Mouse (Mus musculus) adrenal gland, adult 18-20 months (tissue): ENCODE data around the gene En1. TPM values are rescaled to one million over a fixed set of nuclear protein-coding genes. Genes with fewer than 3 reads are reported as not detected.

ENCODE experiments used
- DNase-seq, 2 experiments: peaks; one replicate each; pipeline ENCODE4 v3.0.0; 2021 to 2022; ENCODE audit warnings: low spot score in 2 of 2
- long read RNA-seq, 2 experiments: library from polyadenylated mRNA; stranded (forward); transcript quantifications; one replicate each; pipeline ENCODE4 v2.0.0; 2021
- total RNA-seq, 2 experiments: library from RNA; stranded (reverse); gene quantifications; 1 replicate in 1 of 2; 2 replicates in 1 of 2; pipeline ENCODE4 v1.2.3; 2021

Gene En1
- not detected for total RNA-seq
- long read RNA-seq, experiment 1 = 0 reads
- long read RNA-seq, experiment 2 = 0 reads

DNA sequence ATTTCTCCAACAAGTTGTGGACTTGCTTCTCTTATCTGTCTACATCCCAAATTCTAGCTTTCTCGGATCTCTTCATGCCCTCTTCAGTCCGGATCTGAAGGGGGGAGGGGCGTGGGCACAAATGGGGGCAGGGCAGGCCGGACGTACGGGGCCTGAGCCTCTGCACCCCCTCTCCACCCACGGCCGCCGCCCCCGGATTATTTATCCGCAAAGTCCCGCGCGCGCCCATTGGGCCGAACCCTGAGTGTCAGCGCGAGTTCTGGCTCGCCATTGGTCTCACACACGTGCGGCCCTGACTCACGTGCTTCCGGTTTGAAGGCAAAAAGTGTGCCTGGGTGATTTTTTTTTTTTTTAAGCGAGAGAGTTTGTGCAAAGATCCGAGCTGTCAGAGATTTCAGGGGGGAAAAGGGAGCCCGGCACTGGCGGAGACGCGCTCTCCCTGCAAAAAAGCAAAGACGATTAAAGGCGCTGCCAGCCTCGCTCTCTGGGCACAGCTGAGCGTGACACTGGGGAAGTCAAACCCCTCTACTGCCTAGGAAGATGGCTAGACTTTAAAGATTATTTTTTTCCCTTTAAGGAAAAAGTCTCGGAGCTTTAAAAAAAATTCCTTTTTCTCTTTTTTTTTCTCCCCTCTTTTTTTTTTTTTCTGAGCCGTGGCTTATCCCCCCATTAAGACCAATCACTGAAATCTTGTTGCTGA is at the start of gene En1:
TSS of gene En1 (plus strand) at position 388 of the 700 bp plus-strand sequence.
- no peak for DNase-seq

DNA sequence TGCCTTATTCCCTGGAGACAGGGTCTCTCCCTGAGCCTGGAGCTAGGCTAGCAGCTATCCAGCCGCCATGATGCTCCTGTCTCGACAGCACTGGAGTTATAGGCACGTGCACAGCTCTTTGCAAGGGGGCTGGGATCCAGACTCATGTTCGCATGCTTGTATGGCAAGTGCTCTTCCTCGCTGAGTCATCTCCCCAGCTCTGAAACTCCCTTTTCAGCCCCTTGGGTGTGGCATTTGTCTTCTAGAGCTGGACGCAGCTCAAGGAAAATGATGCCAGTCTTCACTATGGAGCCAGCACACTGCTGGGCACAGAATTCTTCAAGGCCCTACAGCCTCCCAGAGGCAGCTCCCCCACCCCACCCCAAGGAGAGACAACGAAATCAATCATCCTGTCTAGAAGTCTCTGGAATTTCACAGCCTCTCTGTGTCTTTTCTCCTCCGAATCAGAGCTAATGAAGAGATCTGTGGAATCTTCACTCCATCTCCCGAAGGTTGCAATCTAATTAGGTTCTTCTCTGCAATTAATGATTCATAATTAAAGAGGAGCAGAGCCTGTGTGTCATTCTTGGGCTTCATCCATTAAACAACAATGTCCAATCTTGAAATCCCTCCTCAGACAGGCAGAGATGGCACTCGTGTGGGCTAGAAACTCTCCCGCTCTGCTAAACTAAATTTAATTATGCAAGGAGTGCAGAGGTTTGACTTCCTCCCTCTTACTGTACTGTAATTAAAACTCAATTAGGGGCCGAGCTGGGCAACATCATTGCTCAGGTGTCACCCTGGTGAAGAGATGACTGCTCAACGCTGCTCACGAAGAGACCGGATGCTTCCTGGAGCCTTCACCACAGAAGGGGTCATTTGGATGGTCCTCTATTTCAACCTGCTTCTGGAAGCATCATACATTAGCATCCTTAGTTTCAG is 45.0 kb upstream of the En1 start:
- DNase-seq = no peak

GRCm38 (mm10) chr1:120558341-120559285 is 43.6 kb upstream of the En1 start:
- no peak for DNase-seq

GRCm38 (mm10) chr1:120559911-120560310 is 42.3 kb upstream of the En1 start:
- no peak for DNase-seq

DNA sequence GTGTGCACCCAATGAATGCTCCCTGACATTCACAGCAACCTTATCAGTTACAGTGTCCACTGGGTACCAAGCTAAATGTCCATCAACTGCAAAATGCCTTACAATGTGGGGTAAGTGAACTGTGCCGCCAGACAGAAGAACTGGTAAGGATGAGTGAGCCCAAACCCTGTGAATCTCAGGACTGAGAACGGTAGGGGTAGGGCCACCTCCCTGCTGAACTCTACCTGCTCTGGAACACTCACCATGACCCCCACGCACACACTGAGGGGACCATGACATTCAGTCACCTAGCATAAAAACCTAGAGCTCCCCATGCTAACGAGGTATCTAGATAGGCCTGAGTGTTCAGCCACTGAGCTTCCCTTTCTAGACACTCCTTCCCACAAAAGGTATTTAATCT is 20.9 kb upstream of the En1 start:
- DNase-seq = no peak

DNA sequence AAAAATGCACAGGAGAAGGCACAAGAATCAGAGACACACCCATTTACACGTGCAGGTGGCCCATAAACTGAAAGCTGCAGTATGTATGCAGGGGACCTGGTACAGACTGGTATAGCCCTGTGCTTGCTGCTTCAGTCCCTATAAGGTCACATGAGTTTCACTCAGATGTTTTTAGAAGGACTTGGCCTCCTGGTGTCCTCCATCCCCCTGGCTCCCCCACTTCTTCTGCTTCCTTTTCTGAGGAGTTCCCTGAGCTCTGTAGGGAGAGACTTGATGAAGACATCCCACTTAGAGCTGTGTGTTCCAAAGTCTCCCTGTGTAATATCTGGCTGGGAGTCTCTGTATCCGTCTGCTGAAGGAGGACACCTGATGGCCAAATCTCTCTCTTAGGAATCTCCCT is 16.7 kb upstream of the En1 start:
- DNase-seq = no peak

- peak; percentile 62 to 64 for DNase-seq
Measured at GRCm38 (mm10) chr1:120586500-120587110, 15.6 kb upstream of the En1 start.

- no peak for DNase-seq
Measured at GRCm38 (mm10) chr1:120587431-120587830, 14.8 kb upstream of the En1 start.

DNA sequence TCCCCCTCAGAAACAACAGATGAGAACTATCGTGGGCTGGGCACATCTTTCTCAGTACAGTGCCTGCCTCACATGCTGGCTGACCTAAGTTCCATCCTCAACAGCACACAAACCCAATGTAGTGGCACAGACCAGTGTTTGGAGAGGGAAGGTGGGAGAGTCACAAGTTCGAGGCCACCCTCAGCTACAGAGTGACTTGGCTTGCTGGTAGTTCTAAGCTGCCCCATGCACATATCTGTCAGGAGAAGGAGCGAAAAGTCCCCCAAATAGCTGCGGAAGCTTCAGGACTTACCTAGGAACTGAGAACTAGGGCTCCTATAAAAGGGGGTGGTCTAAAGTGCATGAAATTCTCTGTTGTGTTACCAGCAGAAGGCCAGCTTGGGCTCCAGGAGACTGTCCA is 14.3 kb upstream of the En1 start:
- DNase-seq = no peak

- DNase-seq = no peak
Measured at GRCm38 (mm10) chr1:120588362-120589027, 13.7 kb upstream of the En1 start.

- DNase-seq = no peak
Measured at GRCm38 (mm10) chr1:120593236-120593919, 8.8 kb upstream of the En1 start.

DNA sequence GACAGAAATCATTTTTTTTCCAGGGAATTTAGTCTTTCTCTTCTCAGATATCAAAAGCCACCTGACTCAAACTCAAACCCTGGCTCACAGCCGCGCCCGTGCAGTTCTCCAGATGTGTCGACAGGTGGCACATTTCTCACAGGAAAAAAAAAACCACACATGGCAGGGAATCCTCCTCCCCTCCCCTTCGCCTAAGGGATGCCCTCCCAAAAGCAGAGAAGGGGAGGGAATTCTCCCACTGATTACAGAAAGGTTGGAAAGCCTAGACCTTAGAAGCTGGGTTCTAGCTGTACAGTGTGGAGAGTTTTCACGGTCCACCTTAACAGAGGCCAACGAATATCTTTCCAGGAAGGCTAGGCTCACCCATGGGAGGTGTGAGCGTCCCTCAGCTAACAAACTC is 7.6 kb upstream of the En1 start:
- no peak for DNase-seq

DNA sequence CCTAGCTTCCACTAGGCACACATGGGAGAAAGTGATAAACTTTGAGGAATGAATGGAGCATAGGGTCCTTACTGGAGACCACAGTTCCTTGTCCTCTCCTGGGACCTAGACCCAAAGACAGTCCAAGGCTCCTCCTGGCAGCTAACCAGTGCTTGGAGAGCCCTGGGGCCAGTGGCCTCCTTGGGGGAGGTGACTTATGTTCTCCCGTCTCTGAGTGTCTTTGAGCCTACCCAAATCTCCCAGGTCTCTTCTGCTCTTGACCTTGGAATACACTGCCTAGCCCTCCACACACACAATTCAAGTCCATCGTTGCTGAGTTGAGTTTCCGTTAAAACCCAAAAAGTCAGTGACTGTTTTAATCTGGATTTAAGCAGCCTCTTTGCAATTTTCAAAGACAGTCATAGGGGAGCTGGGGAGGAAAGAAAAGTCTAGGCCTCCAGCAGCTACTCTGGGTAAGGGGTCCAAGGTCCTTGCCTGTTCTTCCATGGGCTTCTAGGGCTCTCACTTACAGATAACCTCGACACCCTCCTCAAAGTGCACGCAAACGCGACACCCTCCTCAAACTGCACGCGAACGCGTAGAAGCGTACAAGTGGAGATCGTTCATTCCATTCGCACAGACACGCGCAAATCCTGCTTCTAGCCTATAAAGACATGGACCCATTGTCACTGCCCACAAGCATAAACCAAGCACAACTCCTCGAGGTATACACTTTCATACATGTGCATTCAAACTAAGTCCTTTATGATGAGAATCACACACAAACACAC is 6.6 kb upstream of the En1 start:
- DNase-seq = no peak

GRCm38 (mm10) chr1:120596319-120596718 is 5.9 kb upstream of the En1 start:
- DNase-seq = no peak

GRCm38 (mm10) chr1:120596784-120597183 is 5.4 kb upstream of the En1 start:
- DNase-seq = no peak

DNA sequence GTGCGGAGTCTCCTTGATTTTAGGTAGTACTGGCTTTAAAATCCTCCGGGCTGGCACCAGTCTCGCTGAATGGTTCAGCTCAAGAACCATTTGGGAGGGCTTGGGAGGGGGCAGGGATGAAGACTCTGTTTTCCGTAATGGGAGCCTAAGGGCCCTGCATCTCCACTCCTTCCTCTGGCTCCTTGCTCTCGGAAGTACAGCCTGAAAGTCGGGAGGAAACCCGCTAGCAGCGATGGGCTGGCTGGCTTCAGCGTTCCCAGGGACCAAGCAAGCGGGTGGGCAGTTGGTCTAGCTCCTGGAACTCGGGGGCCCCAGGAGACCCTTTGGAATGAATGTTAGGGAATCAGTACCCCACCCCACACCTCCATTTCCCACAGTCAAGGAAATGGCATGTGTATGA is 4.9 kb upstream of the En1 start:
- DNase-seq = no peak

DNA sequence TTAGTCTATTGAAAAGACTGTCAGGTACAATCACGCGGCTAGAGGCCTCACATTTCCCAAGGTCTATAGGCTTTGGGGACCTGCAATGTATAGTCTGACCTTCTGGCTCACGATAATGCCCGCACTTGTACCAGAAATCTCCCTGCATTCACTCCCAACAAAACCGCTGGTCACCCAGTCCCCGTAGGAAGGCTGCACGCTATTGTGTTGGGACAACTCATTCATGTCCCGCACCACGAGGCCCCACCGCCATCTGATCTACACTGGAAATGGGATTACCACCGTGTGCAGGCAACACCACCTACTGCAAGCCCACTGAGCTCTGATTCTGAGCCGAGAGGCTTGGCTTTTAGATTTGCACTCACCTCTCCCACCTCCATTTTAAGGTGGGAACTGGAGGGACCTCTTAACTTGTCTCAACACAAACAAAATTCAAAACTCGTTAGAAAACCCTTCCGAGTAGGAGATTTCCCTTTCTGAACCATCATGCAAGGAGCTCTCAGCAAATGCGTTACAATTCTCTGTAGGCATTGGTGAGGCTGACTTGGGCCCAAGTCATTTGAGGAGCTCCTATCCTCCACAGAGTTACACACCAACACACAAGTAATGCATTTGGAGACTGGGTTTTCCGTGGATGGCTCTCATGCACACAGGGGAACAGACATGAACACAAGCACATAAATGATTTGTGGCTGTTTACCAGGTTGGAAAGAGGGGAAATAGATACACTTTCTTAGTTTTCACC is 3.9 kb upstream of the En1 start:
- no peak for DNase-seq
